Mouse (Mus musculus) lung, embryonic 14.5 days (tissue): ENCODE results near the gene Sh3bp4. TPM values are rescaled to one million over a fixed set of nuclear protein-coding genes. Genes with fewer than 3 reads are reported as not detected.
A peak's percentile ranks its signal among the peaks of the same experiment; 100 is the strongest.

Source experiments
- ATAC-seq: fragments of 200-750 bp; cut with Nextera tagmentation; 2 replicates; pipeline ENCODE4 v1.8.0; 2017; ENCODE audit warnings: mild to moderate bottlenecking, moderate TSS enrichment, moderate library complexity; ENCODE audit not compliant: insufficient read depth
- DNase-seq: peaks from one replicate; pipeline ENCODE4 v3.0.0-alpha.2; 2015
- H3K27ac ChIP-seq: fragments of 300-500 bp; sonication (generic); 2 replicates; pipeline ENCODE4 v1.5.1; 2014; ENCODE audit warnings: low read depth, mild to moderate bottlenecking, moderate library complexity
- H3K27me3 ChIP-seq: fragments of 300-500 bp; sonication (generic); 2 replicates; pipeline ENCODE4 v1.6.1; 2014; ENCODE audit warnings: low read length, control low read depth; ENCODE audit not compliant: insufficient read depth
- H3K36me3 ChIP-seq: fragments of 300-500 bp; sonication (generic); 2 replicates; pipeline ENCODE4 v1.6.1; 2014; ENCODE audit warnings: control low read depth; ENCODE audit not compliant: insufficient read depth
- H3K4me1 ChIP-seq: fragments of 300-500 bp; sonication (generic); 2 replicates; pipeline ENCODE4 v1.6.1; 2014; ENCODE audit warnings: antibody characterized with exemption, control low read depth; ENCODE audit not compliant: insufficient read depth
- H3K4me2 ChIP-seq: fragments of 300-500 bp; sonication (generic); 2 replicates; pipeline ENCODE4 v1.6.1; 2014; ENCODE audit warnings: mild to moderate bottlenecking
- H3K4me3 ChIP-seq: fragments of 300-500 bp; sonication (generic); 2 replicates; pipeline ENCODE4 v1.5.1; 2014; ENCODE audit warnings: low read depth, low read length
- H3K9ac ChIP-seq: fragments of 300-500 bp; sonication (generic); 2 replicates; pipeline ENCODE4 v1.6.1; 2014
- H3K9me3 ChIP-seq: fragments of 300-500 bp; sonication (generic); 2 replicates; pipeline ENCODE4 v1.6.1; 2016; ENCODE audit warnings: low read depth, low read length, control low read depth
- CTCF ChIP-seq: IDR thresholded peaks from 2 replicates; pipeline ENCODE4 v1.5.1; 2016; ENCODE audit warnings: antibody characterized with exemption, low read depth
- WGBS: fragments of 180-500 bp; shearing (Covaris S2); extraction: QIAGEN DNeasy Blood & Tissue Kit; methylation state at CpG from one replicate; pipeline ENCODE4 v1.1.7; 2014; 5-methylcytosine and 5-hydroxymethylcytosine counted together
- polyA plus RNA-seq: library from polyadenylated mRNA; unstranded; fragments of >200 nt; fragmentation: Nextera tagmentation; extraction: Ambion mirVana; gene quantifications from 2 replicates; pipeline ENCODE4 v1.2.1, GENCODE M21; 2014

Gene Sh3bp4
- polyA plus RNA-seq, 1 experiment from 2014 or later = 26.2 TPM

DNA sequence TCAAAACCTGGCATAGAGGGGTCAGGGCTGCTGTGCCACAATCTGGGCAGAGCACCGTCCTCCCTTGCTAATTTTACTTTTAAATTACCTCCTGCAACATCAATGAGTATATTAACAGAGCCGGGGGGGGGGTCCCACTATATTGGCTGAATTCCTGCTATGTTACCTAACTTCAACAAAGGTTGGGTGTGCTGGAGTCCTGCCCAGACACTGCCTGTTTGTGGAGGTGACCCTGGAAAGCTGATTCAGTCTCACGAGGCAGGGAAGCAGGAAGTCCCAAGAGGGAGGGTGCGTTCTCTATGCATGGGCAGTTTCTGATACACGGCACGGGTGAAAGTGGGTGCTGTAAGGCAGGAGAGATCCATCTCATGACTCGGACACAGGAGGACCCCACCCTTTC is 82.4 kb downstream of the Sh3bp4 start:
- ATAC-seq (no peak), DNase-seq (no peak)
- H3K4me1 ChIP-seq = no peaks in the 10 kb centered on the region
- H3K27ac ChIP-seq = no peak overlapping the region
- TF ChIP-seq CTCF = no peak
- H3K9me3 ChIP-seq = no peaks in the 10 kb centered on the region
- no peaks in the 10 kb centered on the region for H3K27me3 ChIP-seq
- no peak overlapping the region for H3K9ac ChIP-seq
- WGBS = 76% methylated on average over 7 of the region's 7 CpGs
- no peak overlapping the region for H3K4me3 ChIP-seq
- H3K4me2 ChIP-seq = no peak overlapping the region
- peaks cover 19% of the 10 kb centered on the region; the same call in 1 of the 2 replicates for H3K36me3 ChIP-seq

DNA sequence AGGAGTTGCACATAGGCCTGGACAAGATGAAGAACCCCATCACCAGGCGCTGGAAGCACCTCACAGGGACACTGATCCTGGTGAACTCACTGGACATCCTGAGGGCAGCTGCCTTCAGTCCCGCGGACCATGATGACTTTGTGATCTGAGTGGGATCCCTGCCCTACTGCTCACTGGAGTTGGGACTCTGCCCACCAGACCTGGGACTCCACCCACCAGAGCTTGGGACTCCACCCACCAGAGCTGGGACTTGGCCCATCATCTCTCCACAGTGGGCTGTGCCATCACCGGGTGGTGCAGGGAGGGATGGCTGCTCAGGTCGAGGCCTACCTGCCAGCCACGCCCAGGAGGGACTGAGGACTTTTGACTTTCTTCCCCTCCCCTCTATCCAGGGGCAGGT is 83.0 kb downstream of the Sh3bp4 start:
- no peak for ATAC-seq
- Histone ChIP-seq H3K4me3 (no peak overlapping the region), H3K9ac (no peak overlapping the region), H3K36me3 (peaks cover 19% of the 10 kb centered on the region; the same call in 1 of the 2 replicates), H3K9me3 (no peaks in the 10 kb centered on the region), H3K27ac (no peak overlapping the region), H3K27me3 (no peaks in the 10 kb centered on the region), H3K4me2 (no peak overlapping the region), H3K4me1 (no peaks in the 10 kb centered on the region)
- 78% methylated on average over 6 of the region's 6 CpGs for WGBS
- no peak for DNase-seq
- no peak for TF ChIP-seq CTCF

DNA sequence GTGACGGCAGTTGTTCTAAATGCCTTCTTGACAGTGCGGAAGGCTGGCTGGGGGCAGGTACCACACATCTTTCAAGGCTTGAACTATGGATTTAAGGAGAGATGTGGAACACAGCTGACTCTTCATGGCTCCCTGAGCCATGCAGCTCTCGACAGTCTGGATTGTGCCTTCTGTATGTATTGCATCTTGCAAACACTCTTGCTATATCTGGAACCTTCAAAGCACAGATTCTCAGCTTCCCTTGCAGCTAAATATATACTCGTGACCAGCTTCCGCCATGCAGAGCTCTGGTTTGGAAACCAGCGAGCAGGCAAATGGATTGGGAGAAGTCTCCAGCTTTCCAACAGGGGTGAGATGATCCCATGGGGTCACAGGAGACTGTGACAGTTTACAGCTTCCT is 93.3 kb downstream of the Sh3bp4 start:
- Histone ChIP-seq H3K4me2 (no peak overlapping the region), H3K27me3 (no peaks in the 10 kb centered on the region), H3K9ac (no peak overlapping the region), H3K27ac (no peak overlapping the region), H3K4me1 (no peaks in the 10 kb centered on the region), H3K4me3 (no peak overlapping the region), H3K9me3 (no peaks in the 10 kb centered on the region), H3K36me3 (no peaks in the 10 kb centered on the region)
- 92% methylated on average over 6 of the region's 6 CpGs for WGBS
- ATAC-seq (no peak), DNase-seq (no peak)
- no peak for TF ChIP-seq CTCF

DNA sequence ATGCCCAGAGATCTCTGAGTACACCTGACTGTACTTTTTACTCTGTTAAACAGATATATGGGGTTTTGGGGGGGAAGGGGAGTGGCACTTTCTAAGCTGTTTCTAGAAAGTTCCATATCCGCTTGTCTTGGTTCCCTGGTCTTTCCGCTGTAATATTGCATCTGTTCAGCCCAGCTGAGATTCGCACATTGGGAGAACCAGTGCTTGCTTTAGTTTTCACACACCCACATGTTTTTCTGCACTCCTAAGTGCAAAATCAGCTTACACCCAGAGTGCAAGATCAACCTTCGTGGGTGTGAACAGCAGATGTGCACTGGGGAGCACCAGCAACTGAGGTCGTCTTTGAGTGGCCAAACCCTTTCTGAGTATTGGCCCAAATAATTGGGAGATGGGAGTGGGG is 94.1 kb downstream of the Sh3bp4 start:
- no peak overlapping the region for H3K4me2 ChIP-seq
- H3K27me3 ChIP-seq = no peaks in the 10 kb centered on the region
- no peak for ATAC-seq
- no peak for DNase-seq
- no peaks in the 10 kb centered on the region for H3K9me3 ChIP-seq
- WGBS = 68% methylated on average over 5 of the region's 5 CpGs
- no peak overlapping the region for H3K4me3 ChIP-seq
- H3K9ac ChIP-seq = no peak overlapping the region
- no peaks in the 10 kb centered on the region for H3K36me3 ChIP-seq
- no peak overlapping the region for H3K27ac ChIP-seq
- H3K4me1 ChIP-seq = no peaks in the 10 kb centered on the region
- no peak for TF ChIP-seq CTCF

DNA sequence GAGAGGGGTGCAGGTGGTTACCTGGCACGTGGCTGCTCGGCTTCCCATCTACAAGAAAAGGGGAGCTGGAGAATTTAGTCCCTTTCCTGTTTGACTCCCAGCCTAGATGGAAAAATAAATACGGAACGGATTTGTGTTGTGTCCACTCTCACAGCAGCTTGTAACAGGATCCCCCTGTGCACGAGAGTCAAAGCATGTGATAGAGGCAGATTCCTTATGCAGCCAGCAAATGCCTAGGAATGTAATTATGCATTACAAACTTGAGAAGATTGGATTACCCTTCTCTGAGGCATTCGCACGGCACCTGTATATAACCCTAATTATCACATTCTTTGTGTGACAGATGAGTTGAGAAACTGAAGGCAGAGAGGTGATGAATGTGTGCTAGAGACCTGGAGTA is 94.5 kb downstream of the Sh3bp4 start:
- Histone ChIP-seq H3K9me3 (no peaks in the 10 kb centered on the region), H3K4me1 (no peaks in the 10 kb centered on the region), H3K4me2 (no peak overlapping the region), H3K36me3 (no peaks in the 10 kb centered on the region), H3K4me3 (no peak overlapping the region), H3K27ac (no peak overlapping the region), H3K9ac (no peak overlapping the region), H3K27me3 (no peaks in the 10 kb centered on the region)
- DNase-seq = peak; percentile 46
- peak; percentile 24; the same call in 1 of the 2 replicates for ATAC-seq
- WGBS = 13% methylated on average over 7 of the region's 7 CpGs
- TF ChIP-seq CTCF = no peak

DNA sequence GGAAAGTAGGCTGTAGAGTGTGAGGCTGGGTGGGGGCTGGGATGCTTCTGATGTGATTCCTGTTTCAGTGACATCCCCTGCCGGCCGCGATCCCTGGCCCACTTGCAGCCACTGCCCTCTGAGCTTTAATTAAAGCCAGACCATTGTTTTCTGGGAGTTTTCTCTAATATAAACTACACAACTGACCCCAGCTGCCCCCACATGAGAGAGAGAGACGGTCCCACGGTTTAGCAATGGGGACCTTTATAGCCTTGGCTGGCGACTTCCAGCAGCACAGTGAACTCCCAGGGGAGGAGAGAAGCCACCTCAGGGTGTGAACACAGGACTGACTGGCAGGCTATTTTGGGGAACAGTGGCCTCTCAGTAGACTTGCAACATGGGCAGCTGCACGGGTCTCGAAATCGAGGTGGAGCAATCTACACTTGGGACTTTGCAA is 96.6 kb downstream of the Sh3bp4 start:
- no peaks in the 10 kb centered on the region for H3K27me3 ChIP-seq
- no peak overlapping the region for H3K27ac ChIP-seq
- DNase-seq (no peak), ATAC-seq (no peak)
- no peak for TF ChIP-seq CTCF
- no peak overlapping the region for H3K4me2 ChIP-seq
- H3K36me3 ChIP-seq = no peaks in the 10 kb centered on the region
- WGBS = 38% methylated on average over 9 of the region's 9 CpGs
- no peaks in the 10 kb centered on the region for H3K9me3 ChIP-seq
- H3K9ac ChIP-seq = no peak overlapping the region
- no peak overlapping the region for H3K4me3 ChIP-seq
- no peaks in the 10 kb centered on the region for H3K4me1 ChIP-seq

DNA sequence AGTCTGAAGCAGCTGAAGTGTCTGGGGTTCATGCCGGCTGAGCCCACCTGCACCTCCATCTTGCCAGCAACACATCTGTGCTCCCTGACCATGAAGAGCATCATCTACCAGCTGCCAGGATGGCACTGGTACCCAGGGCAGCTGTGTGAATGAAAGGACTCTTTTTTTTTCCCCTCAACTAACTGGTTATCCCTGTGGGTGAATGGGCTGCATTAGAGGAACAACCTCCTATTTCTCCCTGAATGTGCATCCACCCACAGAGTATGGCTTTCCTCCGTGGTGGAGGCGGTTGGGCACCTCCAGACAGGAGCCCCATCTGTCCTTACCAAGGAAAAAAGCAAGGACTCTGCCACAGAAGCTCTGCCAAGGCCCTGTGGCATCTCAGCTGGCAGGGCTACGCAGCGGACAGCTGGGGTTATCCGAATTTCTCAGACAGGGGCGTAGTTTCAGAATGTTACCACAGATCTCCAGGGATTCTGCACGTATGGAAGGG is 101.1 kb downstream of the Sh3bp4 start:
- no peak for ATAC-seq
- 80% methylated on average over 8 of the region's 8 CpGs for WGBS

DNA sequence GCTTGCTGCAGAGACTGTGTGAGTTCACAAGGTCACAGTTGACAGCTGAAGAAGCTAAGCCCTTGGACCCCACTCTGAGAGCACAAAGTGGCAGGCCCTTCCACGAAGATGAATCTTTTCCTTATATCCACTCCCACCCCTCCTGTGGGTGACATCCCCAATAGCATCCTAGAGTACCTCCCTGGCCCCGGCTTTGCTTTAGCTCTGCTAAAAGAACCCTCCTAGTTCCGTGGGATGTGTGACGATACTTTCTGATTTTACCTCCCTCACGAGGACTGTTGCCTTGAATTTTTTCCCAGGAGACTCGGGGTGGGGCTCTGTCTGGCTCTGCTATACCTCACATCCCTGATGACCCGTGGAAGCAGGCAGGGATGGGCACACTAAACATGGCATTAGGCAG is 104.4 kb downstream of the Sh3bp4 start:
- no peaks in the 10 kb centered on the region for H3K4me1 ChIP-seq
- DNase-seq (no peak), ATAC-seq (no peak)
- no peak overlapping the region for H3K4me3 ChIP-seq
- 61% methylated on average over 7 of the region's 7 CpGs for WGBS
- no peak overlapping the region for H3K9ac ChIP-seq
- no peak for TF ChIP-seq CTCF
- H3K36me3 ChIP-seq = no peaks in the 10 kb centered on the region
- no peak overlapping the region for H3K4me2 ChIP-seq
- no peak overlapping the region for H3K27ac ChIP-seq
- H3K27me3 ChIP-seq = no peaks in the 10 kb centered on the region
- no peaks in the 10 kb centered on the region for H3K9me3 ChIP-seq

More for the DNA sequence above, 101.1 kb downstream of the Sh3bp4 start:
- TF ChIP-seq CTCF = no peak
- H3K27ac ChIP-seq = no peak overlapping the region
- no peak for DNase-seq
- H3K36me3 ChIP-seq = no peaks in the 10 kb centered on the region
- H3K4me1 ChIP-seq = no peaks in the 10 kb centered on the region
- no peaks in the 10 kb centered on the region for H3K27me3 ChIP-seq
- H3K9ac ChIP-seq = no peak overlapping the region
- no peak overlapping the region for H3K4me3 ChIP-seq
- no peak overlapping the region for H3K4me2 ChIP-seq
- H3K9me3 ChIP-seq = no peaks in the 10 kb centered on the region
